Mouse (Mus musculus) MEL (cell line): ENCODE measurements around the gene Chd5. TPM values are rescaled to one million over a fixed set of nuclear protein-coding genes. Genes with fewer than 3 reads are reported as not detected.

ENCODE experiments used
- DNase-seq: peaks from one replicate; pipeline ENCODE4 v3.0.0; 2011; ENCODE audit warnings: low read depth, low spot score
- H3K27ac ChIP-seq: 2 replicates; pipeline ENCODE4 v1.5.1; 2012; ENCODE audit warnings: low read depth, mild to moderate bottlenecking, control low read depth, low read length, moderate library complexity; ENCODE audit not compliant: control insufficient read depth
- H3K27me3 ChIP-seq, 2 experiments: fragments of 150-350 bp in 1 of 2; sonication (generic) in 1 of 2; 2 replicates each; pipeline ENCODE4 v1.6.1; 2012; ENCODE audit warnings: low read length in 2 of 2, mild to moderate bottlenecking in 2 of 2, improper control_type of control experiment in 1 of 2, moderate library complexity in 1 of 2; ENCODE audit not compliant: insufficient read depth in 2 of 2, control insufficient read depth in 1 of 2
- H3K36me3 ChIP-seq, 2 experiments: 2 replicates each; pipeline ENCODE4 v1.6.1; 2012 to 2014; ENCODE audit warnings: low read length in 2 of 2, improper control_type of control experiment in 1 of 2, inconsistent platforms in 1 of 2, mild to moderate bottlenecking in 1 of 2; ENCODE audit not compliant: insufficient read depth in 2 of 2, control insufficient read depth in 1 of 2
- H3K4me1 ChIP-seq, 2 experiments: fragments of 150-350 bp in 1 of 2; sonication (generic) in 1 of 2; 2 replicates each; pipeline ENCODE4 v1.6.1; 2012; ENCODE audit warnings: low read length in 2 of 2, improper control_type of control experiment in 1 of 2, mild to moderate bottlenecking in 1 of 2; ENCODE audit not compliant: insufficient read depth in 2 of 2, control insufficient read depth in 1 of 2
- H3K4me3 ChIP-seq, 2 experiments: fragments of 150-350 bp in 1 of 2; sonication (generic) in 1 of 2; 2 replicates each; pipeline ENCODE4 v1.5.1; 2012; ENCODE audit warnings: low read depth in 2 of 2, low read length in 2 of 2, mild to moderate bottlenecking in 2 of 2, moderate library complexity in 2 of 2, control low read depth in 1 of 2, improper control_type of control experiment in 1 of 2; ENCODE audit not compliant: control insufficient read depth in 1 of 2, insufficient read depth in 1 of 2
- H3K79me2 ChIP-seq: 2 replicates; pipeline ENCODE4 v1.6.1; 2012; ENCODE audit warnings: mild to moderate bottlenecking, low read length, moderate library complexity; ENCODE audit not compliant: control insufficient read depth, poor library complexity, insufficient read depth
- H3K9ac ChIP-seq: 2 replicates; pipeline ENCODE4 v1.6.1; 2012; ENCODE audit warnings: low read depth, mild to moderate bottlenecking, control low read depth, low read length, moderate library complexity; ENCODE audit not compliant: control insufficient read depth, poor library complexity, severe bottlenecking
- H3K9me3 ChIP-seq: fragments of 150-350 bp; sonication (generic); replicated peaks from 2 replicates; pipeline ENCODE4 v1.6.1; 2012; ENCODE audit warnings: mild to moderate bottlenecking, low read length, improper control_type of control experiment, moderate library complexity; ENCODE audit not compliant: insufficient read depth
- BHLHE40 ChIP-seq: IDR thresholded peaks from 2 replicates; pipeline ENCODE4 v1.6.1; 2012; ENCODE audit warnings: low read depth, mild to moderate bottlenecking, inconsistent platforms, low read length, improper control_type of control experiment, borderline replicate concordance
- CHD1 ChIP-seq: IDR thresholded peaks from 2 replicates; pipeline ENCODE4 v1.6.1; 2012; ENCODE audit warnings: low read depth, mild to moderate bottlenecking, inconsistent platforms, low read length, improper control_type of control experiment
- CHD2 ChIP-seq: IDR thresholded peaks from 2 replicates; pipeline ENCODE4 v1.6.1; 2011; ENCODE audit warnings: low read length, improper control_type of control experiment
- CTCF ChIP-seq, 3 experiments: IDR thresholded peaks in 2 of 3; conservative IDR thresholded peaks in 1 of 3; 2 replicates each; pipeline ENCODE4 v1.5.1; 2011 to 2012; ENCODE audit warnings: low read length in 3 of 3, low read depth in 2 of 3, mild to moderate bottlenecking in 2 of 3, improper control_type of control experiment in 1 of 3, inconsistent platforms in 1 of 3, mixed read lengths in 1 of 3, moderate library complexity in 1 of 3; ENCODE audit not compliant: control insufficient read depth in 1 of 3, insufficient read depth in 1 of 3, poor library complexity in 1 of 3, severe bottlenecking in 1 of 3
- ETS1 ChIP-seq: IDR thresholded peaks from 2 replicates; pipeline ENCODE4 v1.6.1; 2012; ENCODE audit warnings: low read depth, mild to moderate bottlenecking, inconsistent platforms, low read length, improper control_type of control experiment, moderate library complexity
- GABPA ChIP-seq: IDR thresholded peaks from 2 replicates; pipeline ENCODE4 v1.6.1; 2012; ENCODE audit warnings: low read depth, mild to moderate bottlenecking, inconsistent platforms, low read length, improper control_type of control experiment, moderate library complexity
- GATA1 ChIP-seq: IDR thresholded peaks from 2 replicates; pipeline ENCODE4 v1.6.1; 2011; ENCODE audit warnings: low read depth, low read length, improper control_type of control experiment
- HCFC1 ChIP-seq: IDR thresholded peaks from 2 replicates; pipeline ENCODE4 v1.6.1; 2012; ENCODE audit warnings: low read depth, mild to moderate bottlenecking, inconsistent platforms, low read length, improper control_type of control experiment, moderate library complexity
- JUND ChIP-seq: IDR thresholded peaks from 2 replicates; pipeline ENCODE4 v1.6.1; 2011; ENCODE audit warnings: low read depth, mild to moderate bottlenecking, improper control_type of control experiment, low read length
- MEF2A ChIP-seq: IDR thresholded peaks from 2 replicates; pipeline ENCODE4 v1.6.1; 2014; ENCODE audit warnings: low read depth, mild to moderate bottlenecking, inconsistent platforms, low read length, improper control_type of control experiment; ENCODE audit not compliant: poor library complexity, insufficient replicate concordance, severe bottlenecking; ENCODE audit errors: extremely low read depth
- MXI1 ChIP-seq: IDR thresholded peaks from 2 replicates; pipeline ENCODE4 v1.6.1; 2011; ENCODE audit warnings: mild to moderate bottlenecking, low read depth, low read length, improper control_type of control experiment
- MYC ChIP-seq: IDR thresholded peaks from 2 replicates; pipeline ENCODE4 v1.6.1; 2011; ENCODE audit warnings: low read depth, mild to moderate bottlenecking, low read length, improper control_type of control experiment, moderate library complexity
- NELFE ChIP-seq: IDR thresholded peaks from 2 replicates; pipeline ENCODE4 v1.6.1; 2011; ENCODE audit warnings: low read depth, low read length, improper control_type of control experiment
- POLR2A ChIP-seq, 2 experiments: IDR thresholded peaks; 2 replicates each; pipeline ENCODE4 v1.6.1; 2011 to 2012; ENCODE audit warnings: low read length in 2 of 2, mild to moderate bottlenecking in 2 of 2, control low read depth in 1 of 2, improper control_type of control experiment in 1 of 2, low read depth in 1 of 2, moderate library complexity in 1 of 2; ENCODE audit not compliant: control insufficient read depth in 1 of 2, insufficient read depth in 1 of 2, poor library complexity in 1 of 2
- POLR2AphosphoS2 ChIP-seq: IDR thresholded peaks from 2 replicates; pipeline ENCODE4 v1.6.1; 2011; ENCODE audit warnings: low read length, improper control_type of control experiment
- POLR2AphosphoS5 ChIP-seq: IDR thresholded peaks from 2 replicates; pipeline ENCODE4 v1.6.1; 2012; ENCODE audit warnings: low read depth, borderline replicate concordance, mild to moderate bottlenecking, inconsistent platforms, low read length, moderate library complexity, mixed read lengths
- RAD21 ChIP-seq: IDR thresholded peaks from 2 replicates; pipeline ENCODE4 v1.6.1; 2011; ENCODE audit warnings: mild to moderate bottlenecking, low read depth, low read length, improper control_type of control experiment
- RCOR1 ChIP-seq: IDR thresholded peaks from 2 replicates; pipeline ENCODE4 v1.6.1; 2012; ENCODE audit warnings: low read depth, mild to moderate bottlenecking, inconsistent platforms, low read length, improper control_type of control experiment
- SIN3A ChIP-seq: IDR thresholded peaks from 2 replicates; pipeline ENCODE4 v1.6.1; 2012; ENCODE audit warnings: low read length, improper control_type of control experiment, inconsistent platforms
- TAL1 ChIP-seq: IDR thresholded peaks from 2 replicates; pipeline ENCODE4 v1.6.1; 2012; ENCODE audit warnings: mild to moderate bottlenecking, inconsistent platforms, low read length, moderate library complexity, mixed read lengths
- TBP ChIP-seq: IDR thresholded peaks from 2 replicates; pipeline ENCODE4 v1.8.0; 2011; ENCODE audit warnings: low read depth, low read length, improper control_type of control experiment
- TCF12 ChIP-seq: IDR thresholded peaks from 2 replicates; pipeline ENCODE4 v1.6.1; 2014; ENCODE audit warnings: low read depth, mild to moderate bottlenecking, inconsistent platforms, low read length, improper control_type of control experiment, moderate library complexity
- UBTF ChIP-seq: IDR thresholded peaks from 2 replicates; pipeline ENCODE4 v1.6.1; 2012; ENCODE audit warnings: low read depth, mild to moderate bottlenecking, inconsistent platforms, low read length, improper control_type of control experiment, moderate library complexity, borderline replicate concordance; ENCODE audit not compliant: insufficient read depth
- USF1 ChIP-seq: IDR thresholded peaks from 2 replicates; pipeline ENCODE4 v1.6.1; 2014; ENCODE audit warnings: low read depth, mild to moderate bottlenecking, inconsistent platforms, low read length, improper control_type of control experiment, moderate library complexity
- USF2 ChIP-seq, 2 experiments: IDR thresholded peaks; 2 replicates each; pipeline ENCODE4 v1.6.1; 2011 to 2012; ENCODE audit warnings: improper control_type of control experiment in 2 of 2, low read length in 2 of 2, borderline replicate concordance in 1 of 2, inconsistent platforms in 1 of 2, low read depth in 1 of 2, mild to moderate bottlenecking in 1 of 2; ENCODE audit not compliant: insufficient read depth in 1 of 2
- ZMIZ1 ChIP-seq: IDR thresholded peaks from 2 replicates; pipeline ENCODE4 v1.6.1; 2012; ENCODE audit warnings: low read depth, mild to moderate bottlenecking, inconsistent platforms, low read length, improper control_type of control experiment, moderate library complexity
- ZNF384 ChIP-seq: IDR thresholded peaks from 2 replicates; pipeline ENCODE4 v1.6.1; 2012; ENCODE audit warnings: low read depth, mild to moderate bottlenecking, inconsistent platforms, low read length, improper control_type of control experiment
- polyA plus RNA-seq, 2 experiments: library from polyadenylated mRNA; stranded (reverse) in 1 of 2; unstranded in 1 of 2; fragments of >175 nt in 1 of 2; fragments of >200 nt in 1 of 2; gene quantifications; 2 replicates each; pipeline versions ENCODE4 v1.2.1 to v1.2.4; 2012; ENCODE audit warnings: low replicate concordance in 2 of 2, low read depth in 1 of 2; ENCODE audit not compliant: insufficient read length in 2 of 2, insufficient read depth in 1 of 2, missing spikeins in 1 of 2
- total RNA-seq: library from RNA; depleted of rRNA; stranded (reverse); fragments of 300-350 nt; gene quantifications from 2 replicates; pipeline ENCODE4 v1.2.3, GENCODE M21; 2012

Chd5 gene
- total and polyA plus RNA-seq, 3 experiments, result 0.15 to 0.91 TPM; not detected in 1

DNA sequence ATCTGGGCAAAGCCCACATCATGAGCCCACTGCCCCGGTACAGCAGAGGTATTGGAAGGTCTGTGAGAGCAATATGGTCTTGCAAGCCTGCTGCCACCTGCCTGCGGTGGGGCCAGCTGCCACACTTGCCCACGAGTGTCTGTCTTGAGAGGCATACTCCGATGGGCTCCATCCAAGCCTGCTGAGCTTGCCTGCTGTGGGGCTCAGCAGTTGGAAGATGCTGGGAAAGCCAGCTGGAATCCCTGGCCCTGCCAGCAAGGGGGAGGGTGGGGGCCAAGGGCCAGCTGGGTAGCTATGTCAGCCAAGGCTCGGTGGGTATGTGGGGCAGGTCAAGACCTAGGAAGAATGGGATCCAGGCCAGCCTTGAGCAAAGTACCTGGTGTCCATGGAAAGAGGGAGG is 53.7 kb downstream of the Chd5 start:
- Histone ChIP-seq H3K4me1 (no peaks in the 10 kb centered on the region), H3K27ac (no peak overlapping the region), H3K9me3 (no peaks in the 10 kb centered on the region), H3K4me3 (no peak overlapping the region), H3K27me3 (no peaks in the 10 kb centered on the region), H3K36me3 (no peaks in the 10 kb centered on the region), H3K9ac (no peak overlapping the region), H3K79me2 (no peaks in the 10 kb centered on the region)
- no peak for DNase-seq
- TF ChIP-seq TAL1, result no peak

DNA sequence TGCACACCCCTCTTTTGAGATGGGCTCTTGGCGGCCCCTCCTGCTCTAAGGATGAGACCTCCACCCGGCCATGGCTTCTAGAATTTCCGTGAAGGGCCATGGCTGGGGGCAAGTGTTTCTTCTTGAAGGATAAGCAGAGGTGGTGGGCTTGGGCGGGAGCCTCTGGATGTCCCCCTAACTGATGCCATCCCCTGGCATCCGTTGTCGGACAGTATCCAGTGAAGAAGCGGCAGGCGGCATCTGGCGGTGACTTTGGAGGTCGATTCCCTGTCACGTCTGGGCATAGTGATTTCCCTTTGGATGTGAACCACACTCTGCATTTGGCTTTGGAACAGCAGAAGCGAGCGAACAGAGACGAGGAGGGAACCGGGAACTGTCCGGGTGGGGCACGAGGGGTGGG is 54.2 kb downstream of the Chd5 start:
- DNase-seq, result no peak
- no peak overlapping the region for H3K27ac ChIP-seq
- no peaks in the 10 kb centered on the region for H3K9me3 ChIP-seq
- H3K36me3 ChIP-seq, result no peaks in the 10 kb centered on the region
- TF ChIP-seq MXI1 (no peak), GATA1 (no peak), TBP (no peak), TAL1 (no peak), UBTF (no peak), USF1 (no peak), ZMIZ1 (no peak), SIN3A (no peak), MYC (no peak), CTCF (IDR thresholded peaks at IDR 0.05 in 2 of 3, conservative IDR thresholded peaks at IDR 0.05 in 1 of 3; ENCODE audit: control insufficient read depth in 1 of 3, insufficient read depth in 1 of 3, low read depth in 2 of 3, low read length in 3 of 3, poor library complexity in 1 of 3, severe bottlenecking in 1 of 3) (no peak), CHD2 (no peak), NELFE (no peak), POLR2AphosphoS5 (no peak)
- no peak overlapping the region for H3K9ac ChIP-seq
- no peaks in the 10 kb centered on the region for H3K79me2 ChIP-seq
- H3K4me1 ChIP-seq, result no peaks in the 10 kb centered on the region
- no peak overlapping the region for H3K4me3 ChIP-seq
- H3K27me3 ChIP-seq, result no peaks in the 10 kb centered on the region

DNA sequence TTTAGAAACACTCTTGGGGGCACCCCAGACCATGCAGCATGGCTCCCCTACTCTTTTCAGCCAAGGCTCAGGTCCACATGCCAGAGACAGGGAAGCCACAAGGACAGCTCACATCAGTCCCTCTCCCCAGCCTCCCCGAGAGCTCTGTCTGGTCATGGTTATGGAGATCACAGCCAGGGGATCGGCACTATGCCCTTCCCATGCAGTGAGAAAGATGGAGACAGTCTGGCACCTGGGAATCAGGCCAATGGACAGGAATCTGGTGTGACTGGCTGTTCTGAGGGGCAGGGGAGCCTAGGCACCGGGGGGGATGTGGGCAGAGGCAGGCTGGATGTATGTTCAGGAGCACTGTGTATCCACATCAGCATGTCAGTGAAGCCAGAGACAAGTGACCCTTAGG is 60.5 kb downstream of the Chd5 start:
- Histone ChIP-seq H3K36me3 (no peaks in the 10 kb centered on the region), H3K79me2 (no peaks in the 10 kb centered on the region)
- DNase-seq, result no peak
- TF ChIP-seq GABPA (no peak), CTCF (IDR thresholded peaks at IDR 0.05 in 2 of 3, conservative IDR thresholded peaks at IDR 0.05 in 1 of 3; ENCODE audit: control insufficient read depth in 1 of 3, insufficient read depth in 1 of 3, low read depth in 2 of 3, low read length in 3 of 3, poor library complexity in 1 of 3, severe bottlenecking in 1 of 3) (no peak), TCF12 (no peak), CHD1 (no peak), BHLHE40 (no peak), RCOR1 (no peak), MEF2A (no peak), POLR2AphosphoS2 (no peak), GATA1 (no peak), JUND (no peak), HCFC1 (no peak), RAD21 (no peak), CHD2 (no peak), ZNF384 (no peak), USF2 (IDR thresholded peaks at IDR 0.05; ENCODE audit: borderline replicate concordance in 1 of 2, insufficient read depth in 1 of 2, low read depth in 1 of 2, low read length in 2 of 2) (no peak), ETS1 (no peak), POLR2A (IDR thresholded peaks at IDR 0.05; ENCODE audit: control insufficient read depth in 1 of 2, insufficient read depth in 1 of 2, low read depth in 1 of 2, low read length in 2 of 2, poor library complexity in 1 of 2) (no peak)

More for the DNA sequence above, 60.5 kb downstream of the Chd5 start:
- no peak overlapping the region for H3K4me3 ChIP-seq
- no peaks in the 10 kb centered on the region for H3K4me1 ChIP-seq
- H3K9ac ChIP-seq, result no peak overlapping the region
- H3K27me3 ChIP-seq, result no peaks in the 10 kb centered on the region
- no peaks in the 10 kb centered on the region for H3K9me3 ChIP-seq
- no peak overlapping the region for H3K27ac ChIP-seq
